Mouse (Mus musculus) hindbrain, embryonic 13.5 days (tissue): Measurements from ENCODE around the gene Foxo3. TPM values are rescaled to one million over a fixed set of nuclear protein-coding genes. Genes with fewer than 3 reads are reported as not detected.

Source experiments
- ATAC-seq: fragments of 200-750 bp; cut with Nextera tagmentation; 2 replicates; pipeline ENCODE4 v1.8.0; 2017; ENCODE audit warnings: moderate TSS enrichment; ENCODE audit not compliant: low FRiP score
- H3K27ac ChIP-seq: fragments of 300-500 bp; sonication (generic); 2 replicates; pipeline ENCODE4 v1.5.1; 2015; ENCODE audit warnings: inconsistent platforms, mild to moderate bottlenecking, moderate library complexity
- H3K27me3 ChIP-seq: fragments of 300-500 bp; sonication (generic); 2 replicates; pipeline ENCODE4 v1.6.1; 2015; ENCODE audit warnings: mild to moderate bottlenecking, inconsistent platforms
- H3K36me3 ChIP-seq: fragments of 300-500 bp; sonication (generic); 2 replicates; pipeline ENCODE4 v1.6.1; 2015; ENCODE audit warnings: mild to moderate bottlenecking, inconsistent platforms
- H3K4me1 ChIP-seq: fragments of 300-500 bp; sonication (generic); replicated peaks from 2 replicates; pipeline ENCODE4 v1.6.1; 2015; ENCODE audit warnings: inconsistent platforms
- H3K4me2 ChIP-seq: fragments of 300-500 bp; sonication (generic); 2 replicates; pipeline ENCODE4 v1.6.1; 2015; ENCODE audit warnings: inconsistent platforms, mild to moderate bottlenecking, moderate library complexity
- H3K4me3 ChIP-seq: fragments of 300-500 bp; sonication (generic); 2 replicates; pipeline ENCODE4 v1.5.1; 2015; ENCODE audit warnings: mild to moderate bottlenecking, inconsistent platforms
- H3K9ac ChIP-seq: fragments of 300-500 bp; sonication (generic); 2 replicates; pipeline ENCODE4 v1.6.1; 2015; ENCODE audit warnings: mild to moderate bottlenecking, inconsistent platforms
- H3K9me3 ChIP-seq: fragments of 300-500 bp; sonication (generic); 2 replicates; pipeline ENCODE4 v1.6.1; 2016; ENCODE audit warnings: inconsistent platforms
- WGBS: fragments of 180-500 bp; shearing (Covaris S2); methylation state at CpG from one replicate; pipeline ENCODE4 v1.1.7; 2015; 5-methylcytosine and 5-hydroxymethylcytosine counted together
- polyA plus RNA-seq: library from polyadenylated mRNA; unstranded; fragments of >200 nt; fragmentation: Nextera tagmentation; extraction: Ambion mirVana; gene quantifications from 2 replicates; pipeline ENCODE4 v1.2.1, GENCODE M21; 2015

Gene Foxo3
- polyA plus RNA-seq, 1 experiment from 2014 or later, result 3.9 TPM

DNA sequence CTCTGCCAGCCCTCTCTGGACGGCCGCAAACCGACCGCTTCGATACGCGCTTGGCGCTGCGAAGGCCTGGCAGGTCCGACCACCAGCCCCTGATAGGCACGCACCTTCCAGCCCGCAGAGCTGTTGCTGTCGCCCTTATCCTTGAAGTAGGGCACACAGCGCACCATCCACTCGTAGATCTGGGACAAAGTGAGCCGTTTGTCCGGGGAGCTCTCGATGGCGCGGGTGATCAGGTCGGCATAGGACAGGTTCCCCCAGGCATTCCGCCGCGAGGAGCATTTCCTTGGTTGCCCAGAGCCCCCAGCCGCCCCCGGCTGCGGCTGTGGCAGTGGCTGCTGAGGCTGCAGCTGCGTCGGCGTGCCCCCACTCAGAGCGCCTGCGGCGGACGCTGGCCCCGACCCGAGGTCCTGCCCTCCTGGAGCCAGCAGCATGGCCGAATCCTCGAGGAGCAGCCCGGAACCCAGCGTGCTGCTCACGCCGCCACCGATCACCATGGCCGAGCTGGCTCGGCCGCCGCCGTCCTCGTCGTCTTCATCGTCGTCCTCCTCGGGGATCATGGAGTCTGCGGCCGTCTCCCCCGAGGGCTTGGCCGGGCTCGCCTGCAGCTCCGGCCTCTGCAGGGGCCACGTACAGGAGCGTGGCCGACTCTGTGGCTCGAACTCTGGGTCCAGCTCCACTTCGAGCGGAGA, 1.7 kb downstream of the Foxo3 start:
- under 1% methylated on average over 61 of the region's 65 CpGs for whole genome bisulfite sequencing
- H3K27ac ChIP-seq, result peak overlapping the region; percentile 99; the same call in 1 of the 2 replicates
- ATAC-seq, result no peak

GRCm38 (mm10) chr10:42273760-42274691, 2.5 kb downstream of the Foxo3 start:
- H3K27me3 ChIP-seq, result peaks cover 25% of the 10 kb centered on the region
- peak overlapping the region; percentile 85 for H3K9ac ChIP-seq
- H3K4me3 ChIP-seq, result peak overlapping the region; percentile 78
- no peaks in the 10 kb centered on the region; the same call in 1 of the 2 replicates for H3K36me3 ChIP-seq
- no peak for ATAC-seq
- no peak overlapping the region for H3K27ac ChIP-seq
- H3K4me2 ChIP-seq, result peak overlapping the region; percentile 98
- H3K9me3 ChIP-seq, result no peaks in the 10 kb centered on the region
- peaks cover 46% of the 10 kb centered on the region for H3K4me1 ChIP-seq
- WGBS, result 7% methylated on average over 21 of the region's 21 CpGs

More for the DNA sequence above, 1.7 kb downstream of the Foxo3 start:
- Histone ChIP-seq H3K4me1 (peaks cover 39% of the 10 kb centered on the region), H3K4me3 (peak overlapping the region; percentile 78), H3K9ac (peak overlapping the region; percentile 85), H3K4me2 (peak overlapping the region; percentile 98), H3K36me3 (no peaks in the 10 kb centered on the region; the same call in 1 of the 2 replicates), H3K9me3 (no peaks in the 10 kb centered on the region), H3K27me3 (peaks cover 25% of the 10 kb centered on the region)

DNA sequence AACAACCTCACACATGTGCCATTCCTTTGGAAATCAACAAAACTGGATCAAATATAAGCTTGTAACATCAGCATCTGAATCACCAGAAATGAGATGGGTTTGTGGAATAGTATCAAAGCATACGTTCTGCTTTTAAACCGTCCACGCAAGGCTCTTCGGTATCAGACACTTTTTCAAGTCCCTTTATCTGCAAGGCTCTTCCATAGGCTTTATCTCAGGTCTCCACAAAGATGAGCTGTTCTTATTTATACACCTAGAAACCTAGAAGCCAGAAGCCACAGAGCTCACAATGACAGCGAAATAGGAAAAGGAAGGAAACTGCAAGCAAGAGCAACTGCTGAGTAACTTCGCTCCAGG, 3.2 kb downstream of the Foxo3 start:
- Histone ChIP-seq H3K9me3 (no peaks in the 10 kb centered on the region), H3K27ac (no peak overlapping the region), H3K4me1 (peaks cover 41% of the 10 kb centered on the region), H3K4me2 (peak overlapping the region; percentile 98), H3K27me3 (peaks cover 25% of the 10 kb centered on the region), H3K36me3 (no peaks in the 10 kb centered on the region; the same call in 1 of the 2 replicates), H3K9ac (peak overlapping the region; percentile 85; the same call in 1 of the 2 replicates), H3K4me3 (peak overlapping the region; percentile 78)
- ATAC-seq, result no peak
- 69% methylated on average over 6 of the region's 6 CpGs for WGBS

DNA sequence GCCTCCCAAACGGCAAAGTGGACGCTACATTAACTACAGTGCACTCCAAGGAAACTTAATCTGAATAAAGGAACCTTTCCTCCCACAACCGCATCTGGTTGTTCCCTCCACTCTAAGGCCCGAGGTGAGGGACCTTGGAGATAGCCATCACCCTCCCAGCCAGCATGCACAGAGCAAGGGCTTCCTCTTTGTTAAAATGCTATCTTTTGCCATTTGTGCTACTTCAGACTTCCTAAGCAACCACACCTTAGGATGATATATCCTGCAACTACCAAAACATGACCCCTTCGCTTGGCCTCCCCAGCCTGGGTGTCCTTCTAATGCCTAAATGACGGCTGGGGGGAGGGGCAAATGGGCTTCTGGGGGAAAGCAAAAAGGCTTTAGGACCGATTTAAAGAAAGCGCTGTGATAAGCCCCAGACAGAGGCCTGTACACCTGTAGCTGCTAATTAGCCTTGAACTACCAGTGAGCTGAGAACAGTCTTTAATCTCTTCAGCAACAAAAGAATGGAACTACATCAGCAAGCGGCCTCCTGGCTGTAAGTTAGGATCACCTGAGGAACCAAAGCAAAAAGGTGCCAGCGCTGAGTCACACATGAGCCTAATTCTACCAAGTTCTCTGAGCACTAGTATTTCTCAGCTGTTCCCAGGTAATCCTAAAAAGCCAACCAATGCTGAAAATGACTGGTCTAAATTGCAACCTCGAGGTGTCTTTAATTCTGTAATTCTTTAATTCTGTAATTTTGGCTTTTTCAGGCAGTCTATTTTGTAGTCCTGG, 4.9 kb downstream of the Foxo3 start:
- Histone ChIP-seq H3K9ac (no peak overlapping the region), H3K9me3 (no peaks in the 10 kb centered on the region), H3K27me3 (peaks cover 25% of the 10 kb centered on the region), H3K4me2 (no peak overlapping the region), H3K36me3 (peaks cover 6% of the 10 kb centered on the region), H3K27ac (no peak overlapping the region), H3K4me3 (no peak overlapping the region), H3K4me1 (peaks cover 40% of the 10 kb centered on the region)
- 66% methylated on average over 11 of the region's 11 CpGs for WGBS
- ATAC-seq, result no peak

DNA sequence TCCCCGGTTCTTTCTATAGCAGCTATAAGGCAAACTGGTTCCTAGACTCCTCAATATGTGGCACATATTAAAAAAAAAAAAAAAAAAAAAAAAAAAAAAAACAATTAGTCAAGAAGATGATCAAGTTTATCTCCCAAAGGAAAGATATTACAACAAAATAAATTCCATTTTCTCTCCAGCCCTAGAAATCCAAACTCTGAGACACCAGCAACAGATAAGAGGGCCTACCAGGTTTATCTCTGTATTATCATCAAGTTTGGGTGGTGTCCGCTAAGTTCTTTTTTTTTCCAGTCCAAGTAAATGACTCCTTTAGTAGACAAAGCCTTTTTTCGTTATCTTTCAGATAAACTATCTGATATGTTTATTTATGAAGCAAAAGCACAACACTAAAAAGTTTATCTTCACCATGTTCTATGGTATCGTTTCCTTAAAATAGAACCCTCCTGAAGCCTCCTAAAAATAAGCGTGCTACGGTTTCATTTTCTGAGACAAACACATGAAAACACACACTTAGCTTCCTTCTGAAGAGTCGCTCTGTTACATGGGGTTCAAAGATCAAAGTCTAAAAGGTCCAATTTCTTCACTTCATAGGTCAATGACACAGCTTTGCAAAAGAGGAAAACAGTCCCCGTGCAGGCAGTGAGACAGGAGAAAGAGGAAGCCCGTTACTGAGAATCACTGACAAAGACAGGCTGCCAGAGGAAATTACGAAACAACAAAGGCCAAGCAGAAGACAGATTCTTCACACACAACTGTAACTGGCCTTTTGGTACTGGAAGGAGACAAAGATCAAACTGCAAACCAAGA, 6.1 kb downstream of the Foxo3 start:
- no peak for ATAC-seq
- 65% methylated on average over 10 of the region's 10 CpGs for WGBS
- peaks cover 17% of the 10 kb centered on the region for H3K36me3 ChIP-seq
- no peak overlapping the region for H3K27ac ChIP-seq
- H3K9ac ChIP-seq, result no peak overlapping the region
- peaks cover 25% of the 10 kb centered on the region for H3K27me3 ChIP-seq
- no peak overlapping the region for H3K4me3 ChIP-seq
- H3K9me3 ChIP-seq, result no peaks in the 10 kb centered on the region
- no peak overlapping the region for H3K4me2 ChIP-seq
- H3K4me1 ChIP-seq, result peaks cover 39% of the 10 kb centered on the region

GRCm38 (mm10) chr10:42269281-42270025, 7.1 kb downstream of the Foxo3 start:
- no peak overlapping the region for H3K4me2 ChIP-seq
- peaks cover 18% of the 10 kb centered on the region for H3K36me3 ChIP-seq
- H3K27me3 ChIP-seq, result peaks cover 20% of the 10 kb centered on the region
- 71% methylated on average over 15 of the region's 15 CpGs for WGBS
- no peak overlapping the region for H3K27ac ChIP-seq
- no peak for ATAC-seq
- peak overlapping the region; percentile 29; the same call in 1 of the 2 replicates for H3K9ac ChIP-seq
- H3K9me3 ChIP-seq, result no peaks in the 10 kb centered on the region
- no peak overlapping the region for H3K4me3 ChIP-seq
- H3K4me1 ChIP-seq, result peaks cover 29% of the 10 kb centered on the region

DNA sequence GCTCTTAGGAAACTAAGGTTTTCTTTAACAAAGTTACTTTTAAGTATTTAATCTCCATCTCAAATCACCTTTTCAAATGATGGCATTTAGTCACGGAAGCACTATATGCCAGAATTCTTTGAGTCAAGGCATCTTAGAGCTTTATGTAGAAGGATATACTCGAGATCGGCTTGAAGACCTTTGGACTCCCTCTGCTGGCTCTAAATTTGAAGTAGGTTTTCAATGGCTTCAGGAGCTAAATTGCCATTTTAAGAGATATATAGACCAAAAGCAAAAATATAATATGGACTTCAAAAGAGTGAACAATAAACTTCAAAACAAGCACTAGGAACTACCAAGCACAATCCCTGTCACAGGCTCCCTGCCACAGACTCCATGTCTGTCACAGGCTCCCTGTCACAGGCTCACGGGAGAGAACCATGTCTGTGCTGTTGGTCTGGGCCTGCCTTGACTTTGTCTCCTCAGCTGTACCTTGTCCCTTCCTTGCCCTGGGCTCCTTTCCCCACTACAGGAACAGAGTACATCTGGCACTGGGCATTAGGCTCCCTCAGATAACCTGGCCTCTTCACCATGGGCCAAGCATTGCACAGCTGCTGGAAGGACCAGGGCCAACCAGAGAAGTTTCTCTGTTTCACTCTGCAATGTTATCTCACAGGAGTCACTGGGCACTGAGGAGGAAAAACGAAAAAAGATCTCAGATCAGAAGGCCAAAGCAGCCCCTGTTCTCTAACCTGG, 8.6 kb downstream of the Foxo3 start:
- no peak overlapping the region for H3K4me3 ChIP-seq
- H3K9ac ChIP-seq, result no peak overlapping the region
- peaks cover 18% of the 10 kb centered on the region for H3K36me3 ChIP-seq
- H3K9me3 ChIP-seq, result no peaks in the 10 kb centered on the region
- no peak for ATAC-seq
- peaks cover 15% of the 10 kb centered on the region for H3K4me1 ChIP-seq
- H3K4me2 ChIP-seq, result no peak overlapping the region
- WGBS, result 89% methylated on average over 5 of the region's 5 CpGs
- H3K27me3 ChIP-seq, result peaks cover 5% of the 10 kb centered on the region
- no peak overlapping the region for H3K27ac ChIP-seq

GRCm38 (mm10) chr10:42265021-42265689, 11.4 kb downstream of the Foxo3 start:
- ATAC-seq, result no peak
- Histone ChIP-seq H3K9ac (no peak overlapping the region), H3K9me3 (no peaks in the 10 kb centered on the region), H3K27me3 (no peaks in the 10 kb centered on the region), H3K4me1 (peaks cover 7% of the 10 kb centered on the region; the same call in 1 of the 2 replicates), H3K4me3 (no peak overlapping the region), H3K27ac (no peak overlapping the region), H3K36me3 (peaks cover 18% of the 10 kb centered on the region), H3K4me2 (no peak overlapping the region)
- 94% methylated on average over 11 of the region's 11 CpGs for WGBS

DNA sequence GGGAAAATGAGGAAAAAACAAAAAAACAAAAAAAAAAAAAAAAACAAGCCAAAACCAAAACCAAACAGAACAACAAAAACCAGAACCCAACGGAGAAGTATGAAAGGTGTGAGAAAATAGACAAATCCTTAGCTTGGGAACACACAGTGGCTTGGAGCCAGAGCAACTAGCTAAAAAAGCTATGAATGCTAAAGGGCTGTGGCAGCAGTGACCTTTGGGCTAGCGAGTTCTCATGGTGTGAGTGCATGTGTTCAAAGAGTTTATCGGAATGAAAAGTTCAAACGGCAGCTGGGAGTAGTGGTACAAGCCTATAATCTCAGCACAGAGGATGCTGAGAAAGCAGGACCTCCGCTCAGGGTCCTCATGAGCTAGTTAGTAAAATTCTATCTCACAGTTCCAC, 12.4 kb downstream of the Foxo3 start:
- Histone ChIP-seq H3K9me3 (no peaks in the 10 kb centered on the region), H3K4me2 (no peak overlapping the region), H3K27me3 (no peaks in the 10 kb centered on the region), H3K4me3 (no peak overlapping the region), H3K36me3 (peaks cover 18% of the 10 kb centered on the region), H3K4me1 (0 out of 2 replicates have a peak, but pooled peaks cover under 1% of the 10 kb centered on the region), H3K27ac (no peak overlapping the region), H3K9ac (no peak overlapping the region)
- ATAC-seq, result no peak
- WGBS, result 86% methylated on average over 5 of the region's 5 CpGs

DNA sequence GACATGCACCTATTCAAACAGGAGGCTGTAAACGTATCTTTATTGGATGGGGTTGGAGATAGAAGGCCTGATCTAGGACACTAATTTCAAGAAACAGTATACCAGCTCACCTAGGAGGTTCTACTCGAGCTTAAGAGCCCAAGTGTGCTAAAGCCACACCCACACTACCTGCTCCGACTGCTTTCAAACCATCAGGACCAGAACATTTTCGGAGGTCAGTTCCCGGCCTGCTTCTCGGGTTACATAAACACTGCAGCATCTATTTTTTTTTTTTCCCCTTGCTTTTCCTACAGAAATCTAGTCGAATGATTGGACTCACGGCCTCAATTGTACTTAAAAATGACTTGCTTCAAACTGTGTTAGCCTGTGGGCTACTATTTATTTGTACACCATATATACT, 12.9 kb downstream of the Foxo3 start:
- H3K4me1 ChIP-seq, result no peaks in the 10 kb centered on the region
- 86% methylated on average over 8 of the region's 8 CpGs for WGBS
- ATAC-seq, result no peak

More for the DNA sequence above, 12.9 kb downstream of the Foxo3 start:
- H3K4me3 ChIP-seq, result no peak overlapping the region
- no peaks in the 10 kb centered on the region for H3K9me3 ChIP-seq
- no peak overlapping the region for H3K9ac ChIP-seq
- no peak overlapping the region for H3K4me2 ChIP-seq
- peaks cover 18% of the 10 kb centered on the region for H3K36me3 ChIP-seq
- H3K27ac ChIP-seq, result no peak overlapping the region
- no peaks in the 10 kb centered on the region for H3K27me3 ChIP-seq
